Mouse (Mus musculus) megakaryocyte, embryonic 14.5 days (primary cell): ENCODE measurements around the gene Arhgap4. TPM values are rescaled to one million over a fixed set of nuclear protein-coding genes. Genes with fewer than 3 reads are reported as not detected.

Experiments used
- H3K27me3 ChIP-seq: replicated peaks from 2 replicates; pipeline ENCODE3; 2012; ENCODE audit warnings: inconsistent platforms
- H3K36me3 ChIP-seq: replicated peaks from 2 replicates; pipeline ENCODE3; 2012; ENCODE audit warnings: low read length, inconsistent platforms, mixed read lengths
- H3K4me1 ChIP-seq: 2 replicates; pipeline ENCODE4 v1.6.1; 2012; ENCODE audit warnings: inconsistent platforms
- H3K4me3 ChIP-seq: replicated peaks from 2 replicates; pipeline ENCODE3; 2012; ENCODE audit warnings: moderate library complexity, mild to moderate bottlenecking, inconsistent platforms
- H3K9me3 ChIP-seq: 2 replicates; pipeline ENCODE4 v1.6.1; 2012; ENCODE audit warnings: inconsistent platforms
- FLI1 ChIP-seq: IDR thresholded peaks from 2 replicates; pipeline ENCODE4 v1.6.1; 2012; ENCODE audit warnings: low read length, inconsistent platforms, mixed read lengths
- GATA1 ChIP-seq: IDR thresholded peaks from 3 replicates; pipeline ENCODE4 v1.6.1; 2012; ENCODE audit warnings: mixed read lengths, low read length, inconsistent platforms, borderline replicate concordance
- polyA plus RNA-seq: library from polyadenylated mRNA; stranded (reverse); fragments of >175 nt; gene quantifications from 2 replicates; pipeline ENCODE4 v1.2.3, GENCODE M21; 2012; ENCODE audit warnings: low replicate concordance; ENCODE audit not compliant: insufficient read depth

Arhgap4 gene
- 6.6 and 13.3 TPM in 2 replicates for polyA plus RNA-seq

DNA sequence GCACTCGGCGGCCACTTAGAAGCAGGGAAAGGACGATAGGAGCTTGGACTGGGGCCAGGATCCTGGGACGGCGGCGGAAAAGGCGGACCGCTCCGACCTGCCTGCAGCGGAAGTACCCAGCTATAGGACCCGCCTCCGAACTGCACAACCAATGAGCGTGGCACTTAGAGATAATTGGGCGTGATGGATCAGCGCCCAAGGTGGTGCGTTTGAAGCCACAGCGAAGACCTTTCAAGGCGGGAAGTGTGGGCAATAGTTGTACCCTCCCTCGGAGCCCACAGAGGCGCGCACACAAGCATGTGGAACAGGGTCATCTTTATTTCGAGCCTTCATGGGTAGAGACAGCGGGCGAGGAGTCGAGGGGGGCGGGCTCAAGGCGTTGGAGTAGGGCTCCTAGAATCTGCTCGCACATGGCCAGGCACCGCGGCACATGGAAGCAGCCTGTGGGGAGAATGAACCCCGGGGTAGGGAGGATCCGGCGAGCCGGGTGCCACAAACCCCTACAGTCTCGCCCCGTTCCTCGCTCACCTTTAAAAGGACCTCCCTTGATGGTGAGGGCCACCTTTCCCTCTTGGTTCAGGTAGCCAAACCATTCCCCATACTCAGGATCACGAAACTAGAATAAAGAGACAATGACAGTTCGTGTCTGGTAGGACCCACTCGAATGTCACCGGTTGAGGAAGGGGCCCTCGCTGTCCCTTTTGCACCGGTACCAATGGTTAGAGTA lies at the start of gene Arhgap4, which contains the start of gene Naa10:
Gene Arhgap4, minus strand, starts transcription at position 48 of the 727 bp plus-strand sequence.
Gene Naa10, minus strand, starts transcription at position 122 of the 727 bp plus-strand sequence.
- Histone ChIP-seq H3K27me3 (peaks cover 23% of the 10 kb centered on the region), H3K4me3 (peak within 1 kb of the TSS; percentile 95), H3K36me3 (peaks cover 48% of the 10 kb centered on the region), H3K9me3 (peaks cover 11% of the 10 kb centered on the region; the same call in 1 of the 2 replicates), H3K4me1 (peaks cover 36% of the 10 kb centered on the region)
- TF ChIP-seq GATA1 = no peak
- no peak for TF ChIP-seq FLI1

- H3K4me3 ChIP-seq = no peak overlapping the region
- peaks cover 19% of the 10 kb centered on the region for H3K27me3 ChIP-seq
- H3K36me3 ChIP-seq = no peaks in the 10 kb centered on the region
- no peak for TF ChIP-seq GATA1
- TF ChIP-seq FLI1 = no peak
- H3K4me1 ChIP-seq = peaks cover 37% of the 10 kb centered on the region
- H3K9me3 ChIP-seq = peaks cover 19% of the 10 kb centered on the region
Observed at GRCm38 (mm10) chrX:73970781-73971180, 49.1 kb upstream of the Arhgap4 start.

DNA sequence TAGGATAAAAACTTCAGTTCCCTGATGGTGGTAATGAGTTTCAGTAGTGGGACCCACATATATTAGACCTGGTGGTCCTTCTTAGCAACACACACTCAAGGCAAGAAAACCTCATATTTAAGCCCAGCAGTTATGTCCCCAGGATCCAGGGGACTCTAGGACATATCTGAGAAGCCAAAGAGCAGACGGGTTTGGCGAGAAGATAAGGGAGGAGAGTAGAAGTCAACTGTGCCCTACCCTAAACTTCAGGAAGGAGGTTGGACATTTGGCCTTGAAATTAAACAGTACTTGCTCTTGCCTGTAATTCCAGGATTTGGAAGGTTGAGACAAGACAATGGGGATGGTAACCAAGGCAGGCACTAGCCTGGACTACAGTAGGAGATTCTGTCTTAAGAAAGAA lies 48.1 kb upstream of the Arhgap4 start:
- Histone ChIP-seq H3K9me3 (peaks cover 21% of the 10 kb centered on the region), H3K36me3 (no peaks in the 10 kb centered on the region), H3K4me3 (no peak overlapping the region), H3K4me1 (peaks cover 37% of the 10 kb centered on the region), H3K27me3 (peaks cover 21% of the 10 kb centered on the region)
- no peak for TF ChIP-seq FLI1
- no peak for TF ChIP-seq GATA1

- peaks cover 21% of the 10 kb centered on the region for H3K9me3 ChIP-seq
- peaks cover 19% of the 10 kb centered on the region for H3K27me3 ChIP-seq
- no peak overlapping the region for H3K4me3 ChIP-seq
- no peaks in the 10 kb centered on the region for H3K36me3 ChIP-seq
- H3K4me1 ChIP-seq = peaks cover 40% of the 10 kb centered on the region
- TF ChIP-seq FLI1 (no peak), GATA1 (no peak)
Observed at GRCm38 (mm10) chrX:73969167-73969566, 47.5 kb upstream of the Arhgap4 start.

GRCm38 (mm10) chrX:73967177-73968075 lies 45.8 kb upstream of the Arhgap4 start:
- Histone ChIP-seq H3K36me3 (no peaks in the 10 kb centered on the region), H3K4me3 (peak overlapping the region; percentile 95), H3K9me3 (peaks cover 21% of the 10 kb centered on the region), H3K27me3 (peaks cover 22% of the 10 kb centered on the region), H3K4me1 (peaks cover 58% of the 10 kb centered on the region)
- TF ChIP-seq GATA1 = no peak
- TF ChIP-seq FLI1 = no peak

GRCm38 (mm10) chrX:73966248-73967176 lies 44.8 kb upstream of the Arhgap4 start, which contains the start of gene Hcfc1:
Gene Hcfc1, minus strand, starts transcription at chrX:73966357.
- no peak for TF ChIP-seq GATA1
- no peak for TF ChIP-seq FLI1
- Histone ChIP-seq H3K36me3 (peaks cover 9% of the 10 kb centered on the region), H3K4me3 (peak within 1 kb of the TSS; percentile 95), H3K9me3 (peaks cover 21% of the 10 kb centered on the region), H3K4me1 (peaks cover 59% of the 10 kb centered on the region), H3K27me3 (peaks cover 22% of the 10 kb centered on the region)

DNA sequence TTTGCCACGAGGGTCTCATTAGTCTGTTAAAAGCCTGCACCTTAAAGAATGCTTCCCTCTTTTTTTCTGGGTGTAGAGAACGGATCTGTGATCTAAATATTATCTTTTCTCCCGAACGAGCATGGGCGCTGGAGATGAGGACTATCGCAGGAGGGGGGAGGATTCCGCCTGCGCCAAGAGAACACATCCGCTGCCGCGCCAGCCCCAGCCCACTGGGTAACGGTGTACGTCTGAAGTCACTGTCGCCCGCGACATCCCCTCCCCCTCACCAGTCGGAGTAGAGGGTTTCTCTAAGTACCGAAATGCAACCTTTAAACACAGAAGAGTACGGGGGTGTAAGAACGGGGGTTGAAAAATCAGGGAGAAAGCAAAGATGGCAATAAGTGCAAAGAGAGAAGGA lies 43.6 kb upstream of the Arhgap4 start:
- peaks cover 20% of the 10 kb centered on the region for H3K36me3 ChIP-seq
- H3K9me3 ChIP-seq = peaks cover 21% of the 10 kb centered on the region
- H3K4me3 ChIP-seq = peak overlapping the region; percentile 95
- H3K27me3 ChIP-seq = peaks cover 23% of the 10 kb centered on the region
- TF ChIP-seq FLI1 = no peak
- no peak for TF ChIP-seq GATA1
- peaks cover 60% of the 10 kb centered on the region for H3K4me1 ChIP-seq

- H3K36me3 ChIP-seq = peaks cover 29% of the 10 kb centered on the region
- no peak for TF ChIP-seq GATA1
- no peak for TF ChIP-seq FLI1
- H3K4me1 ChIP-seq = peaks cover 61% of the 10 kb centered on the region
- peak overlapping the region; percentile 95 for H3K4me3 ChIP-seq
- peaks cover 21% of the 10 kb centered on the region for H3K9me3 ChIP-seq
- H3K27me3 ChIP-seq = peaks cover 23% of the 10 kb centered on the region
Observed at GRCm38 (mm10) chrX:73964363-73964762, 42.7 kb upstream of the Arhgap4 start.

DNA sequence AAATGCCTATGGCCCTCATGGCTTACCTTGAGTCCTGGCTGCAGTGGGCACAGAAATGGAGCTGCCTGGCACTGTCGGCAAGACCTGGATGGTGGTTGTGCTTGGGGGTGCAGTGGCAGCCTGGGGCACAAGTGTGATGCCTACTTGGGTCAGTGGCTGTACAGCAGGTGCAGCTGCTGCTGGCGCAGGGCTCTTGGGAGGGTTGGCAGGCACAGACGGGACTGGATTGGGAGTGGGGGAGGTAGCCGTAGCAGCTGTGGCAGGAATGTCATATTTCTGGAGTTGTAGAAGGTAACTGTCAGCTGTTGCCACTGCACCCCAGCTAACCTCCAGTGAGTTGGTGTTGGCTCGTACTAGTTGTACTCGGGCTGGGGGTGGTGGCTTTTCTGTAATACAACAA lies 33.3 kb upstream of the Arhgap4 start:
- Histone ChIP-seq H3K36me3 (peaks cover 98% of the 10 kb centered on the region), H3K4me3 (no peak overlapping the region), H3K9me3 (no peaks in the 10 kb centered on the region), H3K4me1 (peaks cover 21% of the 10 kb centered on the region), H3K27me3 (peaks cover 26% of the 10 kb centered on the region)
- TF ChIP-seq FLI1 (no peak), GATA1 (no peak)
